Mouse (Mus musculus) forebrain, embryonic 14.5 days (tissue): ENCODE data around the gene Rtl3. TPM values are rescaled to one million over a fixed set of nuclear protein-coding genes. Genes with fewer than 3 reads are reported as not detected.

Source experiments
- ATAC-seq: fragments of 200-750 bp; cut with Nextera tagmentation; 2 replicates; pipeline ENCODE4 v1.8.0; 2017; ENCODE audit warnings: mild to moderate bottlenecking, moderate library complexity
- DNase-seq: peaks from one replicate; pipeline ENCODE4 v3.0.0-alpha.2; 2015; ENCODE audit warnings: low spot score
- H3K27ac ChIP-seq: fragments of 300-500 bp; sonication (generic); 2 replicates; pipeline ENCODE4 v1.5.1; 2014; ENCODE audit warnings: low read depth, mild to moderate bottlenecking, control low read depth, low read length, moderate library complexity
- H3K27me3 ChIP-seq: fragments of 300-500 bp; sonication (generic); replicated peaks from 2 replicates; pipeline ENCODE4 v1.6.1; 2014; ENCODE audit warnings: low read length, control low read depth, mixed read lengths; ENCODE audit not compliant: control insufficient read depth, insufficient read depth
- H3K36me3 ChIP-seq: fragments of 300-500 bp; sonication (generic); 2 replicates; pipeline ENCODE4 v1.6.1; 2014; ENCODE audit warnings: low read length, control low read depth; ENCODE audit not compliant: control insufficient read depth, insufficient read depth
- H3K4me1 ChIP-seq: fragments of 300-500 bp; sonication (generic); 2 replicates; pipeline ENCODE4 v1.6.1; 2014; ENCODE audit warnings: antibody characterized with exemption, low read length, control low read depth; ENCODE audit not compliant: control insufficient read depth, insufficient read depth
- H3K4me2 ChIP-seq: fragments of 300-500 bp; sonication (generic); 2 replicates; pipeline ENCODE4 v1.6.1; 2014; ENCODE audit warnings: mild to moderate bottlenecking, control low read depth, low read length
- H3K4me3 ChIP-seq: fragments of 300-500 bp; sonication (generic); 2 replicates; pipeline ENCODE4 v1.5.1; 2014; ENCODE audit warnings: low read depth, low read length, control low read depth
- H3K9ac ChIP-seq: fragments of 300-500 bp; sonication (generic); 2 replicates; pipeline ENCODE4 v1.6.1; 2014; ENCODE audit warnings: mild to moderate bottlenecking, low read length, control low read depth, moderate library complexity
- H3K9me3 ChIP-seq: fragments of 300-500 bp; sonication (generic); replicated peaks from 2 replicates; pipeline ENCODE4 v1.6.1; 2016; ENCODE audit warnings: low read length, control low read depth, mixed read lengths; ENCODE audit not compliant: control insufficient read depth
- WGBS: fragments of 180-500 bp; shearing (Covaris S2); extraction: QIAGEN DNeasy Blood & Tissue Kit; methylation state at CpG from one replicate; pipeline ENCODE4 v1.1.7; 2014; 5-methylcytosine and 5-hydroxymethylcytosine counted together
- polyA plus RNA-seq: library from polyadenylated mRNA; unstranded; fragments of >200 nt; fragmentation: Nextera tagmentation; extraction: Ambion mirVana; gene quantifications from 2 replicates; pipeline ENCODE4 v1.2.1, GENCODE M21; 2014

Rtl3 gene
- 0.70 and 1.1 TPM in 2 replicates for polyA plus RNA-seq

DNA sequence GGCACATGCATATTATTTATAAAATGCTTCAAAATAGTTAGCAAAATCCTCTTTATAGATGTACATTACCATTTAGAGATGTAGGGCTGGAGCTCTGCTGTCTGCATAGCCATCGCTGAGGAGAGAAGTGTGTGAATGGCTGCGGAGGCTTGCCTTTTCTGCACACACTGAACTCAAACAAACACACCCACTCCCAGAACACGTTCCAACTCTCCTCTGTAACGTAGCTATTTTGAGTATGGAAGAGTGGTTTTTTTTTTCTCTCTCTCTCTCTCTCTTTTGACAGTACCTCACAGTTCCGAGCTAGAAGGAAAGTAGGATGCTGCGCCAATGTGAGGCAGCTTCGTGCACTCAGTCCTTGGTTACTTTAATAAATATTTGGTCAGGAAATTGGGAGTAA lies at the start of gene Rtl3:
Rtl3 (minus strand) TSS at position 236 of the 400 bp plus-strand sequence.
- H3K9ac ChIP-seq, result no peak within 1 kb of the TSS
- WGBS, result 76% methylated on average over 7 of the region's 7 CpGs
- H3K4me3 ChIP-seq, result no peak within 1 kb of the TSS
- DNase-seq (no peak), ATAC-seq (no peak)
- H3K27me3 ChIP-seq, result no peaks in the 10 kb centered on the region
- no peak within 1 kb of the TSS for H3K27ac ChIP-seq
- peaks cover 4% of the 10 kb centered on the region; the same call in 1 of the 2 replicates for H3K9me3 ChIP-seq
- H3K4me2 ChIP-seq, result no peak within 1 kb of the TSS
- H3K4me1 ChIP-seq, result no peaks in the 10 kb centered on the region
- no peaks in the 10 kb centered on the region for H3K36me3 ChIP-seq

DNA sequence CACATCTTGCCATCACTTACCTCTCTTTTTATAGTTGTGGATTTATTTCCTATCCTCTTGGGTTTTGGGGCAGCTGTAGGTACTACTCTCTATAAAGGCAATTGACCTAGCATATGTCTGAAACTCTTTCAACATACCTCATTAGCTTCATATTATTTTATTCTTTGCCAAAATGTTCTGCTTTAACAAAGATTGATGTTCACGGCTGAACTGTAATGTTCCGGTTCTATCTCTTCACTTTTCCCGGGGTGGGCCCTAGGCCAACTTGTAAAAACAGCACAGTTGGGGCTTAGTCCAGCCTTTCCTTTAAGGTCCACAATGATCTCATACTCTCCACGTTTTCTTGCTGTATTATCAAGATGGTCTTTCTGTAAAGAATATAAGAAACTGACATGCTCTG lies 31.9 kb upstream of the Rtl3 start:
- Histone ChIP-seq H3K36me3 (no peaks in the 10 kb centered on the region), H3K4me2 (no peak overlapping the region), H3K9ac (no peak overlapping the region), H3K4me1 (no peaks in the 10 kb centered on the region), H3K27ac (no peak overlapping the region), H3K27me3 (no peaks in the 10 kb centered on the region; the same call in 1 of the 2 replicates), H3K4me3 (no peak overlapping the region), H3K9me3 (no peaks in the 10 kb centered on the region)
- 40% methylated on average over 4 of the region's 4 CpGs for WGBS
- DNase-seq (no peak), ATAC-seq (no peak)

DNA sequence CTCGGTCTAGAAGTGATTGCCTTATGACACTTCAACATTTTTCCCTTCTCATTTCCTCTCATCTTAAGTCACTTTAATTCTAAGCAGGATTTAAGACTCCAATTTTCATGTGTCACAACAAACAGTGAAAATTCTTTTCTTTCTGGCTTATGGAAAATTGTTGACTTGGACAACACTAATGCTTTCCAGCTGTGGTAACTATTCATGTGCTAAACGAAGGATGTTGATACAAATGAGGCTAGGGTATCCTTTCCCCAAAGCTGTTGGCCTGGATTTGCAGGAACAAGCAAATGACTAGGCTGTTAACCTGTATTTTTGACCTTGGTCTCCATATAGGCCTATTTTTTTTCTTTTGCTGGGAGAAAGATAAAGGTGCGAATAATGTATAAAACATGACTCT lies 31.4 kb upstream of the Rtl3 start:
- no peaks in the 10 kb centered on the region for H3K4me1 ChIP-seq
- no peaks in the 10 kb centered on the region for H3K36me3 ChIP-seq
- no peak for DNase-seq
- no peaks in the 10 kb centered on the region for H3K9me3 ChIP-seq
- WGBS, result 35% methylated on average over 3 of the region's 3 CpGs
- no peak overlapping the region for H3K4me2 ChIP-seq
- H3K27me3 ChIP-seq, result no peaks in the 10 kb centered on the region; the same call in 1 of the 2 replicates
- no peak overlapping the region for H3K27ac ChIP-seq
- no peak for ATAC-seq
- H3K4me3 ChIP-seq, result no peak overlapping the region
- no peak overlapping the region for H3K9ac ChIP-seq

DNA sequence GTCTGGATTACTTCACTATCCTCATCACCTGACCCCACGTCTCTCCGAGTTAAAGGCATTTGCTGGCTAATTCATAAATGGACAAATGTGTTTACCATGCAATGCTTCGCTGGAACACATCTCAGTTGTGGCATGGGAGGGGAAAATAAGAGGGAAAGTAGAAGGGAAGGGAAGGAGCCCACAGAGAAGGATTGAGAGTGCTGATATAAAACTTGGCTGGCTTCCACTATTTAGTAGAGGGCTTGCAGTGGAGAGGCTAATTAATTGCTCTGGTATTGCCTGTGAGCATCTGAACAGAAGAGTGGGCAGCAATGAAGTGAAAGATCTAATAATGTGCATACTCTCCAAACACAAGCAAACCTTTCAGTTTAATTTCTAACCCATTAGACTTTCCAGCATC lies 31.0 kb upstream of the Rtl3 start:
- DNase-seq (peak; percentile 65), ATAC-seq (peak; percentile 76)
- 30% methylated on average over 3 of the region's 3 CpGs for WGBS
- Histone ChIP-seq H3K9me3 (no peaks in the 10 kb centered on the region), H3K4me1 (no peaks in the 10 kb centered on the region), H3K36me3 (no peaks in the 10 kb centered on the region), H3K4me3 (no peak overlapping the region), H3K9ac (no peak overlapping the region), H3K4me2 (no peak overlapping the region), H3K27ac (no peak overlapping the region), H3K27me3 (no peaks in the 10 kb centered on the region; the same call in 1 of the 2 replicates)

DNA sequence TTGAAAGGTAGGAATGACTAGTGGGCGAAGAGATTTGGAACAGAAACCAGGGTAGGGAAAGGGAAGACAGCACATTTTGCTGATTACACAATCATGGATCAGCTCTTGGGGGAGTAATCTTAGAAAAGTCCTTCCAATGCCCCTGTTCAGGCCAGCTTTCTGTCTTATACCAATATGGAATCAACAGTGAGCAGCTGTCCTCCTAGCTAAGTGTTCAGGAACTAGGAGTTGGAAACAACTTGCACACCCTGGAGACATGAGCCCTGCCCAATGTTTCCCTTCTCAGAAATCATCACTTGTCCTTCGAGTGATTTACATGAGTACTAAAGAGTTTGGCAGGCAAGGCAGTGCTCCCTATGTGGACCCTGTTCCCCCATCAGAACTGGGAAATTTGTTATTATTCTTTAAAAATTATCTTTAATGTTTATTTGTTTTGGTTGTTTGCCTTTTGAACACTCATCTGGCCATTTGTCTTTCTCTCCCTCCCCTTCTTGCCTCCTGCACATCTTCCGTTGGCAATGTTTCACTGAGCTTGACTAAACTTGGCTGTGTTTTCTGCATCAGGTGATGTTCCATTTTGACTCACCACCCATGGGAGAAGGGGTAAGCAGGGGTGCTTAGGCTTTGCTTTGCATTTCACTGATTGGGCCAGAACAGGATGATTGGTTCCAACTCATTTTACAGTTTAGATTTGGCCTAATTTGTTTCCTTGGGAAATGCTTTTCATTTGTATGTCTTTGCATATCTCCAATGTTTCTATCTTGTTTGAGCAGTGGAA lies 13.3 kb upstream of the Rtl3 start:
- Histone ChIP-seq H3K4me1 (no peaks in the 10 kb centered on the region), H3K4me3 (no peak overlapping the region), H3K27ac (no peak overlapping the region), H3K9ac (no peak overlapping the region), H3K27me3 (no peaks in the 10 kb centered on the region), H3K4me2 (no peak overlapping the region), H3K9me3 (no peaks in the 10 kb centered on the region), H3K36me3 (no peaks in the 10 kb centered on the region)
- DNase-seq (no peak), ATAC-seq (no peak)
- WGBS, result 73% methylated on average over 3 of the region's 3 CpGs

DNA sequence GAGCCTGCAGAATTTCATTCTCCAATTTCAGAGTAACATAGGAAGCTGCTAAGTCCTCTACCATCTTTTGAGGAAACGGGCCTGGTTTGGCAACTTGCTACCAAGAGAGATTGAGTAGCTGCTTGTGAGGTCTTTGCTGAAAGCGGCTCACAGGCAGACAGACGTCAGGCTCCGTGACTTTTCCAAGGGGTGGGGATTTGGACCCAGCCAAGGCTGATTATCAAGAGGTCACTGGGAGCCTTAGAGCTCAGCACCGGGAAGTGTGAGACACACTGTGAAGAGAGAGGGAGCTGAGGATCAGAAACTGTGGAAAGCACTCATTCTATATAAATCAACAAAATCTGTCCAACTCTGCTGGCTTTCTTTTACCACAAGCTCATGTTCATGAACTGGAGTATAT lies 853 bp downstream of the Rtl3 start:
- Histone ChIP-seq H3K9ac (no peak overlapping the region), H3K27me3 (no peaks in the 10 kb centered on the region), H3K4me2 (no peak overlapping the region), H3K27ac (no peak overlapping the region), H3K36me3 (no peaks in the 10 kb centered on the region), H3K4me3 (no peak overlapping the region), H3K4me1 (no peaks in the 10 kb centered on the region), H3K9me3 (peaks cover 4% of the 10 kb centered on the region; the same call in 1 of the 2 replicates)
- no peak for ATAC-seq
- 71% methylated on average over 5 of the region's 5 CpGs for WGBS
- DNase-seq, result no peak

DNA sequence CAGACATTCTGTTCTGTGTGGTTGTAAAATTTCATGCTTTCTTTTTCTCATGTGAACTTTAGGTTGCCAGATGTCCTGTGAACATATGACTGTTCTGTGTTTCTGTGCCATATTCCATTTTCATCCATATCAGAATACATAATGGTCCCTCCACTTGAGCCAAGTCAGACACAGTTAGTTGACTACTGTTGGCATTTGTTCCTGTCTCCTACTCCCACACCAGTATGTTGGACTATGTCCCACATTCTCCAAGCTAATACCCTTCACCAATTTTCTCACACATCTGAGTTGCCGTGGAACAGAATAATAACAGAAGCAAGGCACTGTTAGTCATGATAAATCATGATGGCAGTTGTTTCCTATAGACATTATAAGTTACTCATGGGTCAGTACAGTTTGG lies 9.9 kb downstream of the Rtl3 start:
- Histone ChIP-seq H3K9me3 (no peaks in the 10 kb centered on the region), H3K4me2 (no peak overlapping the region), H3K4me3 (no peak overlapping the region), H3K4me1 (no peaks in the 10 kb centered on the region), H3K27ac (no peak overlapping the region), H3K36me3 (no peaks in the 10 kb centered on the region), H3K9ac (no peak overlapping the region), H3K27me3 (no peaks in the 10 kb centered on the region)
- WGBS, result 69% methylated on average over 1 of the region's 1 CpGs
- DNase-seq (no peak), ATAC-seq (no peak)

DNA sequence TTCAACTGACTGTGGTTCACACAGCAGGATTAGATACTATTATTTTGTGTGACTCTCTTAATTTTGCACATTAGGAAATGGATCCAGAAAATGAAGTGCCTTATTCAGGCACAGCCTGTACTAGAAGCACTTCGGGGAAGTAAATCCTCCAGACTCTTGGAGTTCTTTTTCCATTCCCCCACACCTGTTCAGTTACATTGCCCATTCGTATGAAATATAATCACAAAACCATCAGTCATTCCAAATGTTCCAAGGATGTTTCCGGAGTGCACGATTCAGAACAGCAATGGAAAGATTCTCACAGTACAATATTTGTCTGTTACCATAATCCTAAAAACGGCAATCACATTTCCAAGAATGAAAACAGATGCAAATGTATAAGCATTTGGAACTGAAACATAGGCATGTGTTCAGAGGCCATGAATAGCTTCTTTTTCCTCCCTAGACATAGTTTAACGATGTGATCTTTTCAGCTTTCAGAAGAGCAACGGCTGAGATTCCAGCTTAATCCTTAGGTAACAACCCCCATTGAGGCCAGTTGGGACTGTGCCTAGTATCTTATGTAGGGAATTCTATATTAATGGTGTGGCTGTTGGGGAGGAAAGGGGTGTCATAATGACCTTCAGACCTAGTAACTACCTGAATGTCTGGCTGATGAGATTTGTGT lies 30.8 kb downstream of the Rtl3 start:
- H3K4me3 ChIP-seq, result no peak overlapping the region
- DNase-seq (no peak), ATAC-seq (no peak)
- H3K9ac ChIP-seq, result no peak overlapping the region
- H3K27ac ChIP-seq, result no peak overlapping the region
- H3K36me3 ChIP-seq, result no peaks in the 10 kb centered on the region
- H3K4me1 ChIP-seq, result no peaks in the 10 kb centered on the region
- 55% methylated on average over 7 of the region's 7 CpGs for WGBS
- H3K27me3 ChIP-seq, result no peaks in the 10 kb centered on the region
- no peaks in the 10 kb centered on the region for H3K9me3 ChIP-seq
- no peak overlapping the region for H3K4me2 ChIP-seq

DNA sequence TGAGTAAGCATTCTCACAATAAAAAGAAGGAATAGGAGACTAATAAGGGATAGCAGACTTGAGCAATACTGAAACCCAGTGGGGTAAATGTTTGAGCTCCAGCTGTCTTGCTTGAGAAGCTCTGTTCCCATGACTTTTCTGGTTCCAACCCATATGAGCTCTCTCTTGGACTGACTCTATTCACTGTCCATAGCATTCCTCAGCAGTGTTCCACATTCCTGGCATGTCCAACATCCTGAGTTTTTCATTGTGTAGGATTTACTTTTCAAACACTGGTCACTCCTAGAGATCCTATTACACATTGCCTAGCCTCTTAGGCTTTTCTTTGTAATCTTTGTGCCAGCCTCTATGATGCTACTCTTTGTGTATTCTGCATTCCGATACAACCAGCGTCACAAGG lies 36.1 kb downstream of the Rtl3 start:
- Histone ChIP-seq H3K9ac (no peak overlapping the region), H3K4me2 (no peak overlapping the region), H3K27ac (no peak overlapping the region), H3K36me3 (no peaks in the 10 kb centered on the region), H3K4me3 (no peak overlapping the region), H3K9me3 (no peaks in the 10 kb centered on the region), H3K4me1 (no peaks in the 10 kb centered on the region), H3K27me3 (no peaks in the 10 kb centered on the region)
- no peak for ATAC-seq
- no peak for DNase-seq
- WGBS, result 52% methylated on average over 2 of the region's 2 CpGs
